Mouse (Mus musculus): Measurements from ENCODE around the gene Ppfia3.

DNA sequence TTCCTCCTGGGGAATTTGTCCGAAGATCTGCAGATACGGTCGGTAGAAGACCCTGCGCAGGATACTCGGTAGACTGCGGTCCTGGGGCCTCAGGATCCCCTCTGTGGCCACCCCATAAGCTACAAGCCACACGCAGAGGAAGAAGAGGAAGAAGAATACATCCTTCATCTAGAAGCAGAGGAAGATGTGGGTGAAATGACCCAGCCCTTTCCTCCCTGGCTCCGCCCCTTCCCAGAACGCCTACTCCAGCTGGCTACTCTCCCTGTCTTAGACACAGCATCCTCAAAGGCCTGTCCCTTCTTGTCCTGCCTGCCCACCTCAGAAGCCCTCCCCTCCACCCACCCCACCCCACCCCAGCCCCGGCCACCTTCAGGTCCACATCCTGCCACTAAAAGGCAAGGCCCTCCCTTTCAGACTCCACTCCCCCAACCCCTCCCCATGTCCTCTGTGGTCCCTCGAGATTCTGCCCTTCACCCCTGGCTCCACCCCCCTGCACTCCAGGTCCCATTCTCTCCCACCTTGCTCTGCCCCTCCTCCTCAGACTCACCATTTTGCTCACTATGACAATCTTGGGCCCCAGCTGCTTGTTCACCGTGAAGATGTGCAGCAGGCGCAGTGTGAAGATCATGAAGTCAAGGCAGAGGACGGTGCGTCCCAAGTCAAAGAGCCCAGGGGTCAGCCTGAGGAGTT is 58.1 kb downstream of the Ppfia3 start:
- no peak for TF ChIP-seq GATA1 (IDR thresholded peaks at IDR 0.05; ENCODE audit: borderline replicate concordance, low read length)
- no peak for TF ChIP-seq FLI1 (IDR thresholded peaks at IDR 0.05; ENCODE audit: low read length)

Measured in megakaryocyte, embryonic 14.5 days (primary cell).